Mouse (Mus musculus) stomach, embryonic 15.5 days (tissue): ENCODE results near the gene Mettl8. TPM values are rescaled to one million over a fixed set of nuclear protein-coding genes. Genes with fewer than 3 reads are reported as not detected.

Source experiments
- ATAC-seq: fragments of 200-750 bp; cut with Nextera tagmentation; 2 replicates; pipeline ENCODE4 v1.8.0; 2017; ENCODE audit warnings: low read depth, moderate number of reproducible peaks, moderate TSS enrichment; ENCODE audit not compliant: insufficient read depth, low FRiP score
- H3K27ac ChIP-seq: fragments of 300-500 bp; sonication (generic); 2 replicates; pipeline ENCODE4 v1.5.1; 2015; ENCODE audit warnings: mild to moderate bottlenecking, inconsistent platforms
- H3K27me3 ChIP-seq: fragments of 300-500 bp; sonication (generic); replicated peaks from 2 replicates; pipeline ENCODE4 v1.6.1; 2015; ENCODE audit warnings: inconsistent platforms
- H3K36me3 ChIP-seq: fragments of 300-500 bp; sonication (generic); 2 replicates; pipeline ENCODE4 v1.6.1; 2015; ENCODE audit warnings: inconsistent platforms
- H3K4me1 ChIP-seq: fragments of 300-500 bp; sonication (generic); 2 replicates; pipeline ENCODE4 v1.6.1; 2015; ENCODE audit warnings: inconsistent platforms
- H3K4me2 ChIP-seq: fragments of 300-500 bp; sonication (generic); 2 replicates; pipeline ENCODE4 v1.6.1; 2015; ENCODE audit warnings: mild to moderate bottlenecking, inconsistent platforms
- H3K4me3 ChIP-seq: fragments of 300-500 bp; sonication (generic); replicated peaks from 2 replicates; pipeline ENCODE4 v1.5.1; 2015; ENCODE audit warnings: inconsistent platforms
- H3K9ac ChIP-seq: fragments of 300-500 bp; sonication (generic); 2 replicates; pipeline ENCODE4 v1.6.1; 2015; ENCODE audit warnings: inconsistent platforms
- H3K9me3 ChIP-seq: fragments of 300-500 bp; sonication (generic); 2 replicates; pipeline ENCODE4 v1.6.1; 2016; ENCODE audit warnings: inconsistent platforms
- WGBS: fragments of 180-500 bp; shearing (Covaris S2); methylation state at CpG from one replicate; pipeline ENCODE4 v1.1.7; 2015; 5-methylcytosine and 5-hydroxymethylcytosine counted together
- polyA plus RNA-seq: library from polyadenylated mRNA; unstranded; fragments of >200 nt; fragmentation: Nextera tagmentation; extraction: Ambion mirVana; gene quantifications from 2 replicates; pipeline ENCODE4 v1.2.1, GENCODE M21; 2015

Gene Mettl8
- polyA plus RNA-seq, 1 experiment from 2014 or later = 16.7 TPM

DNA sequence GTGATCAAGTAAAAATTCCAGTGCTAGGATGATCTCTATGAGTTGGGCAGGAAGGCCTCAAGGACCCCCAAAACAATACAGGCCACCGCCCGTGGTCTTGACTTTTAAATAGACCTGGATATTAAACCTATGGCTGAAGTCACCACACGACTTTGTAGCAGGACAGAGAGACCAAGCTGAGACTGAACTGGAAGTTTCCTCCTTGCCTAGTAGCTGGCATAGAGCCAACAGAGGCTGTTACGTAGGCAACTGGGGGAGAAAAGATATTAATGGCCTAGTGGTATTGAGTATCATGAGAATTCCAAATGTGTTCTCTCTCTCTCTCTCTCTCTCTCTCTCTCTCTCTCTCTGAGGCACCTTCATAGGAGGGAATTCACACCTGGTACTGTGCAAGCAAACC, 51.0 kb downstream of the Mettl8 start:
- no peak overlapping the region for H3K4me2 ChIP-seq
- H3K27ac ChIP-seq = no peak overlapping the region
- H3K4me3 ChIP-seq = no peak overlapping the region
- H3K27me3 ChIP-seq = no peaks in the 10 kb centered on the region
- 63% methylated on average over 4 of the region's 4 CpGs for WGBS
- ATAC-seq = no peak
- no peaks in the 10 kb centered on the region for H3K9me3 ChIP-seq
- no peaks in the 10 kb centered on the region for H3K36me3 ChIP-seq
- no peak overlapping the region for H3K9ac ChIP-seq
- no peaks in the 10 kb centered on the region for H3K4me1 ChIP-seq

DNA sequence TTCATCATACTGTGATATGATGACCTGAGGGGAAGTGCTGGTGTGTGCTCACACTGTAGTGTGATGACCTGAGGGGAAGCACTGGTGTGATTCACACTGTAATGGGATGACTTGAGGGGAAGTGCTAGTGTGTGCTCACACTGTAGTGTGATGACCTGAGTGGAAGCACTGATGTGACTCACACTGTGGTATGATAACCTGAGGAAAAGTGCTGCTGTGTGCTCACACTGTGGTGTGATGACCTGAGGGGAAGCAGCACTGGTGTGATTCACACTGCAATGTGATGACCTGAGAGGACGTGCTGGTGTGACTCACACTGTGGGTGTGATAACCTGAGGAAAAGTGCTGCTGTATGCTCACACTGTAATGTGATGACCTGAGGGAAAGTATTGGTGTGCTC, 52.9 kb downstream of the Mettl8 start:
- Histone ChIP-seq H3K9ac (no peak overlapping the region), H3K36me3 (no peaks in the 10 kb centered on the region), H3K27me3 (no peaks in the 10 kb centered on the region), H3K4me2 (no peak overlapping the region), H3K27ac (no peak overlapping the region), H3K4me3 (no peak overlapping the region), H3K4me1 (no peaks in the 10 kb centered on the region), H3K9me3 (no peaks in the 10 kb centered on the region)
- ATAC-seq = no peak
- WGBS = 73% methylated on average over 1 of the region's 1 CpGs

DNA sequence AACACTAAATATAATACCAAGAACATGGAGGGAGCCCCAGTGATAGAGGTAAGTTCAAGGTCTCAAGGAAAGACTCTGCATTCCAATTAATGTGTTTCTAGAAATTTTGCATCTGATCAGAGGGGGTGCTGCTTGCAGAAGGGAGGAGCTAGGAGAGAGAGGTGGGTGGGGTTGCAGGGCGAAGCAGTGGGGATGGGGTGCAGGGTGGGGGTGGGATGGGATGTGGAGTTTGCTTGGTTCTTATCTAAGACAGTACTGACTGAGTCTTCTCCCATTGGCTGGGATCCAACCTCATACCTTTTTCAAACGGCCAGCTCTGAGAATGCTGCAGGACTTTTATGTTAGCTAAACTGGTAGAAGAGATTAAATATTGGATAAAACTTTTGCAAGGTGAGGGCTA, 56.6 kb downstream of the Mettl8 start:
- H3K9me3 ChIP-seq = no peaks in the 10 kb centered on the region
- H3K4me3 ChIP-seq = no peak overlapping the region
- no peaks in the 10 kb centered on the region for H3K36me3 ChIP-seq
- 61% methylated on average over 2 of the region's 2 CpGs for WGBS
- H3K27ac ChIP-seq = no peak overlapping the region
- H3K9ac ChIP-seq = no peak overlapping the region
- ATAC-seq = no peak
- H3K4me1 ChIP-seq = no peaks in the 10 kb centered on the region
- no peak overlapping the region for H3K4me2 ChIP-seq
- H3K27me3 ChIP-seq = no peaks in the 10 kb centered on the region

DNA sequence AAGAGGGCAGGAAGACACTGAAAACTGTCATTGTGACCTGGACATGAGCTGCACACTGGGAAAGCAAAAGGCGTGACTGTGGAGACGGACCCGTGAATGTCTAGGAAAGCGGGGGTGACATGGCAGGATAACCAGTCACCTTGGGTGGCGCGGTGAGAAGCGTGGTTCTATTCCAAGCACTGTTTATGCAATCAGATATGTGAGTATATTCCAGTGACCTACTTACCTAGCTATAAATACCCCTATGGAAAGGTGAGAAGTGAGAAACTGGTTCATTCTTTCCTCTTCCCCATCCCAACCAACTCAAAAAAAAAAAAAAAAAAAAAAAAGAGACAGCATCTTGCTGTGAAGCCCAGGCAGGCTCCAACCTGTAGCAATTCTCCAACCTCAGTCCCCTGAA, 58.9 kb downstream of the Mettl8 start:
- Histone ChIP-seq H3K27ac (no peak overlapping the region), H3K4me1 (no peaks in the 10 kb centered on the region), H3K9ac (no peak overlapping the region), H3K4me2 (no peak overlapping the region), H3K27me3 (no peaks in the 10 kb centered on the region), H3K4me3 (no peak overlapping the region), H3K36me3 (no peaks in the 10 kb centered on the region), H3K9me3 (no peaks in the 10 kb centered on the region)
- no peak for ATAC-seq
- 90% methylated on average over 7 of the region's 7 CpGs for WGBS

DNA sequence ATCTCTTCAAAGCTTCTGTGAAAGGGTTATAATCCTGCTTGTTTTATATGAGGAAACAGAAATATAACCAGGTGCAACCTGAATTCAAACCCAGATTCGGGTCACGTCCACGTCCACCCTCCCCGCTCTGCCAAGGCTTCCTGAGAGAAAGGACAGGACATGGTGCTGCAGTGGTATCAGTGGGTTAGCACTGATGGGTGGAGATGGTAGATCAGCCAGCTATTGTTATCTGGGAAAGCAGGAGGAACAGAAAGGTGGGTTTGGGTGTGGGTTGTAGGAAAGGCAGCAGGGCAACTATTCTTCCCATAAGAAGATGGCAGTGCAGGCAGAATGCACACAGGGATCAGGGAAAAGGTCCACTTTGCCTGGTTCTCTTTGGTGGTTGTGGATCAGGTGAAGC, 59.5 kb downstream of the Mettl8 start:
- no peaks in the 10 kb centered on the region for H3K4me1 ChIP-seq
- H3K27me3 ChIP-seq = no peaks in the 10 kb centered on the region
- H3K4me3 ChIP-seq = no peak overlapping the region
- 86% methylated on average over 4 of the region's 4 CpGs for WGBS
- no peak overlapping the region for H3K9ac ChIP-seq
- no peak for ATAC-seq
- no peaks in the 10 kb centered on the region for H3K36me3 ChIP-seq
- H3K4me2 ChIP-seq = no peak overlapping the region
- no peak overlapping the region for H3K27ac ChIP-seq
- H3K9me3 ChIP-seq = no peaks in the 10 kb centered on the region

DNA sequence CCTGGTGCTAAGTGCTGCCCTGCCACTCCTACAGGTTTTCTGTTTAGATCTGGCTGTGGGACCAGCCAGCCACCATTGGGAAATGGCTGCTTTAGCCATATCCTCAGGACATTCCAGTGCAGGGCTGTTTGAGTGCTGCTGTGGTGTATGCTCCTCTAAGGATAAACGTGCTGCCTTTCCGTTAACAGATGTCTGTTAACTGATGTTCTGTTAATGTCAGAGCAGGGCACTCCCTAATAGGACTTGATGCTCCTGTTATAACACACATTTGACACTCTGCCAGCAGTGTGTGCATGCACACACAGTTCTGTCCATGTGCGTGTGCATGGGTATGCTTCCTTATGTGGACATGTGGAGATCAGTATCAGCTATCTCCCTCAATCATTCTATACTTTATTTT, 61.6 kb downstream of the Mettl8 start:
- no peaks in the 10 kb centered on the region for H3K36me3 ChIP-seq
- H3K4me3 ChIP-seq = no peak overlapping the region
- WGBS = 62% methylated on average over 3 of the region's 3 CpGs

DNA sequence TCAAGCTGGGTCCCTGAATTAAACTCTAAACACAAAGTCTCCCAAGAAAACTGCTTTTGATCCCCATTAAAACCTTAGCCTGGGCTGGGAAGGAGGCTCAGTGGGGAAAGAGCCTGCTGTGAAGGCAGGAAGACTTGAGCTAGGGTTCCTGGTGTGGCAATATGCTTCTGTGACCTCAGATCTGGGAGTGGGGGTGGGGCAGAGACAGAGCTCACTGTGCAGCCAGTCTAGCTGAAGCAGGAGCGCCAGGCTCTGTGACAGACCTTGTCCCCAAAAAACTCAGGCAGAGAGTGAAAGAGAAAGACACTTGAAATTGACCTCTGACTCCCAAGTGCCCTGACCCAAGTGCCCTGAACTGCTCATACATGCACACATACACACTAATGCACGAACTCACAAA, 62.7 kb downstream of the Mettl8 start:
- H3K9me3 ChIP-seq = no peaks in the 10 kb centered on the region
- no peaks in the 10 kb centered on the region for H3K27me3 ChIP-seq
- no peaks in the 10 kb centered on the region for H3K4me1 ChIP-seq
- H3K4me3 ChIP-seq = no peak overlapping the region
- H3K4me2 ChIP-seq = no peak overlapping the region
- no peak overlapping the region for H3K9ac ChIP-seq
- 73% methylated on average over 2 of the region's 2 CpGs for WGBS
- H3K27ac ChIP-seq = no peak overlapping the region
- ATAC-seq = no peak
- H3K36me3 ChIP-seq = no peaks in the 10 kb centered on the region

More for the DNA sequence above, 61.6 kb downstream of the Mettl8 start:
- no peaks in the 10 kb centered on the region for H3K27me3 ChIP-seq
- H3K4me2 ChIP-seq = no peak overlapping the region
- no peak for ATAC-seq
- H3K4me1 ChIP-seq = no peaks in the 10 kb centered on the region
- no peak overlapping the region for H3K9ac ChIP-seq
- no peak overlapping the region for H3K27ac ChIP-seq
- no peaks in the 10 kb centered on the region for H3K9me3 ChIP-seq

DNA sequence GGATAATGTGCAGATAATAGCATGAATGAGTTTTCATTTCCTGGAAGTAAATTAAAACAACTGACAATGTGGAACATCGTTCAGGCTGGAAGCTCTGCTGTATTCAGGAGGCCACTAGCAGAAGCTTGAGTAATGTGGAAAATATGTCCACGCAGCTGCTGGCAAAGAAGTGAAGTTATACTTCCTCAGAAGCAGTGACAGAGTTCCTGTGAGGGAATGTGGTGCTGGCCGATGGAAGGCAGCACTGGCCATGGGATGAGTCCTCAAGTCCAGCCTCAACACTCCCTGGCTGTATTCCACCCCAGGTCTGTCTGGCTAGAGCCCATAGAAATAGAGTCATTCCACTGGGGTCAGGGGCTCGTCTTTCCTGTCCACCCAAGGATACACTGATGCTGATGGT, 65.2 kb downstream of the Mettl8 start:
- H3K9me3 ChIP-seq = no peaks in the 10 kb centered on the region
- H3K9ac ChIP-seq = no peak overlapping the region
- ATAC-seq = no peak
- 59% methylated on average over 4 of the region's 4 CpGs for WGBS
- no peaks in the 10 kb centered on the region for H3K4me1 ChIP-seq
- no peaks in the 10 kb centered on the region for H3K27me3 ChIP-seq
- H3K4me2 ChIP-seq = no peak overlapping the region
- no peak overlapping the region for H3K4me3 ChIP-seq
- no peaks in the 10 kb centered on the region for H3K36me3 ChIP-seq
- no peak overlapping the region for H3K27ac ChIP-seq

DNA sequence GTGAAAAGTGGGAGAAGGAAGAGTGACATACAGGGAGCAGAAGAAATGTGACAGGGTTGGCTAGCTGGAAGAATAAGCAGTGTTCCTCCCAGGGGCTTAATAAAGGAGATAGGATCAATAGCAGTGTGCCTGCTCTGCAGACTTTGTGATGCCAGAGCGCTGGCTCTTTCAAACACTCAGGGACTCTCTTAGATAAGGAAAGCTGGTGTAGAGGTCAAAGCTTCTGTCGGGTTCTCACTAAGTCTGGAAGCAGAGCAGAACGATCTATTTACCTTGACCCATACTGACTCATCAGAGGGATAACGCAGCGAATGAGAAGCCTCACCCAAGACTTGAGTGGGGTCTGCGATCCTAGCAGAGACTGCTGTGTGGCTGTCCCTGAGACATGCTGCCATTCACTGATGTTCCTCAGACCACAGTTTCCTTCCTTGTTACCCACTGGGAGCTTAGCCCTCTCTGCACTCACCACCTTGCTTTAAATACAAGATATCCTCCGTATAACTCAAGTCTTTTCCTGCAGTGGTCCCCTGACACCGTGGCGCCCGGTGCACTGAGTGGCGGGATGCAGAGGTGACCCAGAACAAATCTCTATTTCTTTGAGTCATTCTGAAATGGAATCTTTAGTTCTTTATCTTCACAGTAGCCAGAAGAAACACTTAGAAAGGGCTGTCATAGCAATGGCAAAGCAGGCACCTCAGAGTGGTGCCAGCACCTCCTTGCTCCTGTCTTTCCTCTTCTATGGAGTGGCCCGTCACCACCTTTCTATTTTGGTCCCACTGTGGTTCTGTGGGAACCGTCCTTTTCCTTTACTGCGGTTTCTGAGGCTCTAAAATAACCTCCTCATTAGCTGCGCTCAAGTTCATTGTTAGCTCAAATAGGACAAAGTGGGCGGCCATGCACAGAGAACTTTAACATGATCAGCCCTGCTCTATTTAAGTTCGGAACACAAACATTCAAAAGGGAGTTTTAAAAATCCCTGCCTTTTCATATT, 65.9 kb downstream of the Mettl8 start:
- Histone ChIP-seq H3K36me3 (no peaks in the 10 kb centered on the region), H3K4me1 (no peaks in the 10 kb centered on the region), H3K4me2 (no peak overlapping the region), H3K27ac (no peak overlapping the region), H3K9ac (no peak overlapping the region), H3K27me3 (no peaks in the 10 kb centered on the region), H3K9me3 (no peaks in the 10 kb centered on the region), H3K4me3 (no peak overlapping the region)
- WGBS = 66% methylated on average over 17 of the region's 17 CpGs
- ATAC-seq = no peak

DNA sequence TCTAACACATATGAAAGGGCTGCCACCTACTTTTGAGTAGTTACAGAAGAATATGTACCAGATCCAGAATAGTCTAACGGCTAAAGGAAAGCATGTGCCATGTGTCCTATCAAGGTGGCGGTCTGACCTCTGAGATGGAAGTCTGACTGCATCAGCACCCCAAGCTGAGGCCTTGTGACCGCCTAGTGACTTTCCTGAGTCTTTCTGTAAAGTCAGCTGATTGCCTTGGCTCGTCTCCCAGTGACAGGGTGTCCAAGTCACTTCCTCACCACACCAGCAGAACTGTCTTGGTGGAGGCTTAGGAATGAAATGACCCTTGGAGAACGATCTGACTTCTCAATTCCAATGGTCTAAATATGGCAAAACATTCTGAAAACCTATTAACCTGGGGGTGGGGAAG, 77.1 kb downstream of the Mettl8 start:
- Histone ChIP-seq H3K27ac (no peak overlapping the region), H3K4me2 (no peak overlapping the region), H3K4me3 (no peak overlapping the region), H3K9ac (no peak overlapping the region), H3K36me3 (no peaks in the 10 kb centered on the region; the same call in 1 of the 2 replicates), H3K9me3 (no peaks in the 10 kb centered on the region), H3K4me1 (no peaks in the 10 kb centered on the region), H3K27me3 (no peaks in the 10 kb centered on the region)
- no peak for ATAC-seq
- WGBS = 77% methylated on average over 5 of the region's 5 CpGs

DNA sequence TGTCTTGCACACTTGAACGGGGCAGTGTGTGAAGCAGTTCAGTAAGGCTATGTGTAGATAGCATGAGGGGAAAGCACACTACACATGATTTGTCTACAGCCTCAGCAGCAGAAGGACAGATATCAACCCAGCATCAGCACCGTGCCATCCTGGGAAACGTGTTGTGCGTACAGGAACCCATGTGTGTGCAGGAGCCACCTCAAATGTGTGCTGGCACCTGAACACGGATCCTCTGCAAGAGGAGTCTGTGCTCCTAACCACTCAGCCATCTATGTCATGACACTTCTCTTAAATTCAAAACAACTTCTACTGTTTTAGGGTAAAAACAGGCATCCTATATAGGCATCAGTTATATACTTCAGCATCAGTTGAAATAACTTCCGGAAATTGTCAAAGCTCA, 80.6 kb downstream of the Mettl8 start:
- H3K27ac ChIP-seq = no peak overlapping the region
- 0 out of 2 replicates have a peak, but pooled peaks cover 3% of the 10 kb centered on the region for H3K4me1 ChIP-seq
- H3K36me3 ChIP-seq = no peaks in the 10 kb centered on the region; the same call in 1 of the 2 replicates
- no peak overlapping the region for H3K4me3 ChIP-seq
- no peak for ATAC-seq
- H3K27me3 ChIP-seq = no peaks in the 10 kb centered on the region
- no peaks in the 10 kb centered on the region for H3K9me3 ChIP-seq
- WGBS = 89% methylated on average over 6 of the region's 6 CpGs
- no peak overlapping the region for H3K4me2 ChIP-seq
- H3K9ac ChIP-seq = no peak overlapping the region

DNA sequence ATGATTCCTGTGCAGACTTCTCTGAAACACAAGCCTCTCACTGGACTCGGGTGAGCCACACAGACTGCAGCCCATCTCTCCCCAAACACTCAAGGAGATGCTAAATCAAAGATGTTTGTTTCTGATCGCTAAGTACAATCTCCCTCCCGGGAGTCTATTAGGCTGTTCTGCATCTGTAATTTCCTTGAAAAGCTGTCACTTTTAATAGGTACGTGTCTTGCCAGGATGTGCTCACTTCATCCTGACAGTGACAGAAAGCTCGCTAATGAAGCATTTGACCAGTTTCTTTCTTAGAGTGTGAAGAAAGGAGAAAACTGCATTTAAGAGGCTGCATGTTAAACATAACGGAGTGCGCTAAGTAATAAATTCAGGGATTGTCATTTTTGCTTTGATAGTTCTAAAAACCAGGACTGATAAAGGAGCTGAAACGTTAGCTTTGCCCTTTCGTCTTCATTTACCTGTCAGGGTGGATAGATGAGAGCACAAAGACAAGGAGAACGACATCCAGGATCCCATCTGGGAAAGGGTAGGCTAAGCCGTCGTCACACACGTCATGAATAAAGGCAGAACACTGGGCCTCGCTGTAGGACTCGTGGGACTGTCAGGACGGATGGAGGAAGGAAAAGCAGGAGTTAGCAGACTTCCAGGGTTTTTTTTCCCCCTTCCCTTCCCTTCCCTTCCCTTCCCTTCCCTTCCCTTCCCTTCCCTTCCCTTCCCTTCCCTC, 82.4 kb downstream of the Mettl8 start:
- 72% methylated on average over 16 of the region's 16 CpGs for WGBS
- no peak overlapping the region for H3K4me3 ChIP-seq
- H3K9ac ChIP-seq = no peak overlapping the region
- H3K27me3 ChIP-seq = no peaks in the 10 kb centered on the region
- H3K4me1 ChIP-seq = 0 out of 2 replicates have a peak, but pooled peaks cover 3% of the 10 kb centered on the region
- no peak overlapping the region for H3K4me2 ChIP-seq
- no peaks in the 10 kb centered on the region; the same call in 1 of the 2 replicates for H3K36me3 ChIP-seq
- H3K27ac ChIP-seq = no peak overlapping the region
- no peaks in the 10 kb centered on the region for H3K9me3 ChIP-seq
- ATAC-seq = no peak
